Mouse (Mus musculus) inflammation-experienced regulatory T-cells, adult 6 months (primary cell): ENCODE results near the gene Slf2. TPM values are rescaled to one million over a fixed set of nuclear protein-coding genes. Genes with fewer than 3 reads are reported as not detected.
A peak's percentile ranks its signal among the peaks of the same experiment; 100 is the strongest.

ENCODE experiments used
- ATAC-seq: one replicate; pipeline ENCODE4 v1.8.0; 2017
- polyA plus RNA-seq, 3 experiments: library from polyadenylated mRNA; unstranded; fragments of 100-300 nt; shearing (Covaris generic); gene quantifications; one replicate each; pipeline ENCODE4 v1.2.1; 2017

The Slf2 gene
- polyA plus RNA-seq, 3 experiments from 2014 or later = 24.9 to 27.0 (median 25.0) TPM

DNA sequence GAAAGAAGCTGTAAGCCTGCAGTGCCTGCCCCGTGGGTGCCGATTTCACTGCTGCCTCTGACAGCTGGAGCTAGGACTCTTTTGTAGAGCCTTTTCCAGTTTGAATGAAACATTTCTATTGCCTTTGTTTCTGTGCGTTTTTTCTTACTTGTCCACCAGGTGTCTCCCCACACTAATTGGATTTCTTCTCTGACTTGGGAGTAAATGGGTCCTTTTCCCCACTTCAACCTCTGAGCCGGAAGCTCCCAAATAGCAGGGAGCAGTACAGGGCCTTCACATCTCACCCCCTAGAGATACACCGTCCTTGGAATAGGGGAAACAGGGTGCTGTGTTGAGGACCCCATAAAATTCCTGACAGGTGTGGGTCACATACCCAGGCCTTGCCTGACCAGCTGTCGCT is 81.7 kb downstream of the Slf2 start:
- no peak for ATAC-seq

- no peak for ATAC-seq
Measured at GRCm38 (mm10) chr19:45013581-45014225, 82.8 kb downstream of the Slf2 start.

DNA sequence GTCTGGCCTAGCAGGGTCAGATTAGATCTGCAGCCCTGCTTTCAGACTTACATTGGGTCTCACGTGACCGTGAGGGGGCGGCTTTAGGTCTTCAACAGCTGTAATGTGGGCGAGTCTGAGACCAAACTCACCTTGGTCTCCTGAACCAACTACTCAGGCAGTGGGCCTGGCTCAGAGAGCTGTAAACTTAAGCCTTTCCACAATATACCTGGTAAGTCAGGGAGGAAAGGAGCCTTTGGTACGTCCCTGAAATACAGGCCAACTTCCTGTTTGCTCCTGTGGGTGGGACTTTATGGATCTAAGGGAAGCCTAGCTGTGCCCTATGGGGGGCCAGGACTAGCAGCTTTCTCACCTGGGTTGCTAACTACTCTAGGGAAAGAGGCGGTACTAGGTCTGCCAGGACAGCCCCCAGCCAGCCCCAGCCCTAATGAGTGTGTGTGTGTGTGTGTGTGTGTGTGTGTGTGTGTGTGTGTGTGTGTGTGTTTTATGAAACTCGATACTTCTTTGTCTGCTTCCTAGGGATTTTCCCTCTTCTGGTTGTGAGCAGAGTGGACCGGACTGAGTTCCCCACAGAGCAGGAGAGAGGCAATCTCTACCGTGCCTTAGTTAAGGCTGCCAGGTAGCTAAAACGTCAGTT is 83.5 kb downstream of the Slf2 start, which contains the start of gene Lzts2:
Gene Lzts2, plus strand, starts transcription at position 80 of the 637 bp plus-strand sequence.
- ATAC-seq = peak; percentile 22

GRCm38 (mm10) chr19:45014981-45015402 is 84.0 kb downstream of the Slf2 start:
- ATAC-seq = no peak

- peak; percentile 66 for ATAC-seq
Measured at GRCm38 (mm10) chr19:45015518-45016281, 84.7 kb downstream of the Slf2 start.

GRCm38 (mm10) chr19:45016341-45017215 is 85.6 kb downstream of the Slf2 start:
- no peak for ATAC-seq

GRCm38 (mm10) chr19:45017216-45017771 is 86.3 kb downstream of the Slf2 start:
- ATAC-seq = no peak

- ATAC-seq = no peak
Measured at GRCm38 (mm10) chr19:45017909-45018308, 87.0 kb downstream of the Slf2 start.

DNA sequence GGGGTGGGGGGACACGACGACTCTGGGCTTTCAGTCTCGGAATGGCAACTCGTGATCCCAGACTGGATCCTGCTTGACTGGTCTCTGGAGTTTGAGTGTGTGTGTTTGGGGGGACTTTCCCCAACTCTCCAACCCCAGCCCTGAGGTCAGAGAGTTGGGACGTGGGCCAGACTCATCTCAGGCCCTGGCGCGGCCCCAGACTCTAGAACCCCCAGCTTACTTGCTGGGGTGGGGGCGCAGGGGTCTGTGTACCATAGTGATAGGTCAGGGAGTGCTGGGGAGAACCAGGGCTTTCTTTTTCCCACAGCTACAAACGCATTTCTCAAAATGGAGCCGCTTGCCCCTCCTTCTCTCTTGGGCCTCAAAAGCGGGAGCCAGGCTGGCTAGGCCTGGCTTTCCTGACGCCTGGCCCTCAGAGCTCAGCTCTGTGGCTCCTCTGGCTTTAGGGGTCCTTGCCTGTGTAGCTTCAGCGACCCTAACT is 87.4 kb downstream of the Slf2 start:
- ATAC-seq = no peak

- ATAC-seq = no peak
Measured at GRCm38 (mm10) chr19:45020348-45020747, 89.4 kb downstream of the Slf2 start.

GRCm38 (mm10) chr19:45021362-45021761 is 90.4 kb downstream of the Slf2 start:
- ATAC-seq = no peak

GRCm38 (mm10) chr19:45023993-45024392 is 93.0 kb downstream of the Slf2 start:
- ATAC-seq = no peak

GRCm38 (mm10) chr19:45024775-45025174 is 93.8 kb downstream of the Slf2 start:
- ATAC-seq = no peak

DNA sequence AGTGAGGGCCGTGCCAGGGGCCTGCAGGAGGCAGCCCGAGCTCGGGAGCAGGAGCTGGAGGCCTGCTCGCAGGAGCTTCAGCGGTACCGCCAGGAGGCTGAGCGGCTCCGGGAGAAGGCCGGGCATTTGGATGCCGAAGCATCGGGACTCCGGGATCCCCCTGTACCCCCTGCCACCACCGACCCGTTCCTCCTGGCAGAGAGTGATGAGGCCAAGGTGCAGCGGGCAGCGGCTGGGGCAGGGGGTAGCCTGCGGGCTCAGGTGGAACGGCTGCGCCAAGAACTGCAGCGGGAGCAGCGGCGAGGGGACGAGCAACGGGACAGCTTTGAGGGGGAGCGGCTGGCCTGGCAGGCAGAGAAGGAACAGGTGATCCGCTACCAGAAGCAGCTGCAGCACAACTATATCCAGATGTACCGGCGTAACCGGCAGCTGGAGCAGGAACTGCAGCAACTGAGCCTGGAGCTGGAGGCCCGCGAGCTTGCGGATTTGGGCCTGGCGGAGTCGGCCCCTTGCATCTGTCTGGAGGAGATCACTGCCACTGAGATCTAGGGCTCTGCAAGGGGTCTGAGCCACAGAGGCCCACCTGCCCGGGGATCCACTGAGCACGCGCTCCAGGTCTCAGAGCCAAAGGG is 95.1 kb downstream of the Slf2 start:
- no peak for ATAC-seq

- no peak for ATAC-seq
Measured at GRCm38 (mm10) chr19:45026958-45027670, 96.2 kb downstream of the Slf2 start.

- ATAC-seq = no peak
Measured at GRCm38 (mm10) chr19:45027848-45028247, 96.9 kb downstream of the Slf2 start.

DNA sequence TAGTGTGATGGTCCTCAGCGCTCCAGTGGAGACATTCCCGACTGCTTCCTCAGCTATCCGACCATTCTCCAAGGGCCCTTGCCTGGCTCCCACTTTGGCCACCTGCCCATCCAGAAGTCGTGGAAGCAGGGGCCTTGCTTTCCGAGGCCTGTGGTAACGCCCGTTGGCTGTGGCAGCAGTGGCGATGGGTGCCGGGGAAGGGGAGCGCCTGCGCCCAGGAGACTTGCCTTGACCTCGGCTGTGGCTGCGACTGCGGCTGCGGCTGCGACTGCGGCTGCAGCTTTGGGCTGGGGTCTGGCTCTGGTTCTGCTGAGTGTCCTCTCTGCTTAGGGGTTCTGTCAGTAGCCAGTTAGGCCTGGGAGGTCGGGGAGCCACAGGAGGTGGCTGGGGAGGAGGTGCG is 97.8 kb downstream of the Slf2 start:
- no peak for ATAC-seq

GRCm38 (mm10) chr19:45029571-45029970 is 98.6 kb downstream of the Slf2 start:
- no peak for ATAC-seq

GRCm38 (mm10) chr19:45030111-45030510 is 99.2 kb downstream of the Slf2 start:
- no peak for ATAC-seq

- ATAC-seq = peak; percentile 53
Measured at GRCm38 (mm10) chr19:45030746-45031693, 100.1 kb downstream of the Slf2 start.
